Mouse (Mus musculus) A20 (cell line): ENCODE measurements around the gene Cdc37l1.

Experiments used
- DNase-seq: peaks from one replicate; pipeline ENCODE4 v3.0.0-alpha.2; 2011; ENCODE audit warnings: low read depth, low spot score

The Cdc37l1 gene

DNA sequence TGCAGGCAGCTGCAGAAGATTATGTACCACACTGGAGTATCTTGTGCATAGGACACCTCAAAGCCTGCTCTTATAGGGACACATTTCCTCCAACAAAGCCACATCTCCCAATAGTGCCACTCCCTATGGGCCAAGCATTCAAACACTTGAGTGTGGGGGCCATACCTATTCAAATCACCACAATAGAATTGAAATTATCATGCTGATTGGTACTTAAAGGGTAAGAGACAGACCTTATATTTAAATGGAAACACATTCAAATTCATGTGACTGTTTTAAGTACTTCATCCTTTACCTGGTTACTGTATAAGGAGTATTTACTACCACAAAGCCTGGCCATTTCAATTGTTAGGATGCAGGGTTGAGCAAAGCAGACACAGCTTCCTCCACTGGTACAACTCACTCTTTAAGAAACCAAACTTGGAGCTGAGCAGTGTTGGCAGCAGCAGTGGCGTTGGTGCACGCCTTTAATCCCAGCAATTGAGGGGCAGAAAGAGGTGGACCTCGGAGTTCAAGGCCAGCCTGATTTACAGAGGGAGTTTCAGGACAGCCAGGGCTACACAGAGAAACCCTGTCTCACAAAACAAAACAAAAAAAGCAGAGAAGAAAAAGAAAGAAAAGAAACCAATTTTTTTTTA is 18.0 kb downstream of the Cdc37l1 start:
- DNase-seq: no peak

DNA sequence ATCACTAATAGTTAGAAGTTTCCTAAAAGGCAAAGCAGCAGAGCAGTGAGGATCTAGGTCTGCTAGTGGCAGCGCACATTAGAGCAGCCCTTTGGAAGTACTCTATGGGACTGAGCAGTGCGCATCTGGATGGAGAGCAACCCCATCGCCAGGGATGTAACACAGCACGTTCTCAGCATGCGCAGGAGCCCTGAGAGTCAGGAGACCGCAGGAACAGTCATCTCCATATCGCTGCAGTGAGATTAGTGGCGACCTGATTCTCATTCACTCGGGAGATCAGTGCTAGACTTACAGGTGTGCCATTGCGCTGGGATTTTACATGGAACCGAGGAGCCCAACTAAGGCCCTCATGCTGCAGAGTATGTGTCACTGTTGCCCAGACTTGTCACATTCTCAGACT is 18.9 kb downstream of the Cdc37l1 start:
- no peak for DNase-seq

DNA sequence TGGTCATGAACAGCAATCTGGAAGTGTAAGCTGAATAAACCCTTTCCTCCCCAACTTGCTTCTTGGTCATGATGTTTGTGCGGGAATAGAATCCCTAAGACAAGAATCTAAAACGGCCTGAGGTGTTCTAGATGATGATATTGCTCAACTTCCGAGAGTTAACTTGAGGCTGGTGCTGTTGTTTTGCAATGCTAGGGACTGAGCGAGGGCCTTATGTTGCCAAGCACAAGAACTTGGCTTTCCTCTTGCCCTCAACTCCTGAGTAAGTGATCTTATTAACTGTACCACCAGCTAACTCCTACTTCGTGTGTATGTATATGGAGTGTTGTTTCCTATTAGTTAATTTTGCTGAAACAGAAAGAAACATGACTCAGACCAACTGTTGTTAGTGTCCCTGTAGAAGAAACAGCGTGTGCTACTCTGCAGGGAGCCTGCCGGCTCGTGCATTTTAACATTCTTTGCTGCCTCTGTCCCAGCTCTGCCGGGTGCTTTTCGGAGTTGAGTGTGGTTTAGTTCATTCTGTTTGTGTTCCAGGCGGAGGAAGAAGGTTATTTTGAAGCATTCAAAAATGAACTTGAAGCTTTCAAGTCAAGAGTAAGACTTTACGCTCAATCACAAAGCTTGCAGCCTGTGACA is 21.3 kb downstream of the Cdc37l1 start:
- DNase-seq: no peak

DNA sequence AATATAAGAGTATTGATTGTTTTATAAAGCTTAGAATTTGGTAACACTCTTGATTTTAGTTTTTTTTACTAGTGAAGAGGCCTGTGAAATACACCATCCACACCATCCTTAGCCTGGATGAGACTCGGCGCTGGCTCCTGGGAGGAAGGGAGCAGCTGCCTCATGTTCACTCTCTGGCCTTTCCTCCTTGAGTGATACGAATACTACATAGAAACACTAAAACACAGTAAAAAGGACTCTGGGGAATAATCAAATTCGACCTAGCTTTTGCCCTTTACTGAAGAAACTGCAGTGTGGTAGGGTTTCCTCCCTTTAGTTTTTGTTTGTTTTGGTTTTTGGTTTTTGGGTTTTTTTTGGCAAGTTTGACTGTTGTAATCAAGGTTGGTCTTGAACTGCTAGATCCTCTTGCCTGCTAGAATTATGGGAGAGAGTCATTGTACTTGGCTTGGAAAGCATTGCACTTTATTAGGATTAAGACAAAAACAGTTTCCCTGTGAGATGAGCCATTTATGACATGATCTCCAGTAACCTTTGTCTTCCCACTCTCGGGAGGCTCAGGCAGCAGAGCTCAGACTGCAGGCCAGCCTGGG is 24.4 kb downstream of the Cdc37l1 start:
- DNase-seq: no peak

DNA sequence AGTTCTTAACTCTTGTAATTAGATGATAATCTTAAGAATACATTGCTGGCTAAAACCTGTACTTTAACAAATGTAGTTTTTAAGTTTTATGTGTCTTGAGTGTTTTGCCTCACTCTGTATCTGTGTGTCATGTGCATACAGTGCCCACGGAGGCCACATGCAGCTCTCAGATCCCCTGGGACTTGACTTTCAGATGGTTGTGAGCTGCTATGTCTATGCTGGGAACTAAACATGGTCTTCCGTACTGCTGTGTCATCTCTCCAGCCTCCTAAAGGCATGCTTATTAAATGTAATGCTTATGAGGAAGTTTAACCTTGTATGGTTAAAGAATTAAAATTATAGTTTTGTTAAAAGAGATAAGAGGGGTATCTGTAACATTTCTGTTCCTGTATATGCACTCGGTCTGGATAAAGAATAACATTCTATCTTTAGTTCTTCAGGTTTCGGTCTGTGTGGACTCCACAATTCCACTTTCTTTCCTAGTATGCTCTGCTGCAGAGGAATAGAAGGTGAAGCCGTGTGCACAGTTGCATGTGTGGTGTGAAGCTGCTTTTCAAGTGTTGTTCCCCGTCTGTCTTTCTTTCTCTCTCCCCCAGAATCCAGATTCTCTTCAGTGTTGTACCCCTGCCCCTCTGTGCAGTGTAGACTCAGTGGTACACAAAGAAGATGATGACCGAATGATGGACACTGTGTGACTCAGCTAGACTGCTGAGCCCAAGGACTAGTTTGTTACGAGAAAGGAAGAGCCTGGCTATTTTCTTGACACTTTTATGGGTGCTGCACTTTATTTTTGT is 25.5 kb downstream of the Cdc37l1 start:
- DNase-seq: no peak

DNA sequence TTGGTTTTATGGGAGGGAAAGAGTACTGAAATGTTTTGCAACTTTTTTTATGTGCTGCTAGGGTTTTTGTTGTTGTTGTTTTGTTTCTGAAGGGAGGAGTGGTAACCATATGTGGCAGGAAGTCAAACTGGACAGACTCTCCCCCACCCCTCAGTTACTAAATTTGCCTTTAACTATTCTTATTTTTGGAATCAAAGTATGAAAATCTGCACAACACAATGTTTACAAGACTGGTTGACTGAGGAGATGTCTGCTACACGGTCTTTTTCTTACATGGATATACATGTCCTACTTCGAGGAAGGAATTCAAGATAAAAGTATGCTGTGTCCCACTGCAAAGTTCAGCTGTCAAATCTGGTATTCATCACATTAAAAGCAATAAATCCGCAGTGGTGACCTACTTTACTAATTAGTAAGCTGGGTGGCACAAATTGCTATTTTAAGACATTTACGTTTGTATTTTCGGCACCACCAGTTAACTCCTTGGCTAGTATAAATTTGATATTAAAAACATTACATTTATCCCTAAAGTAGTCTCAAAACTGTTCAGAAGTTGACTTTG is 26.1 kb downstream of the Cdc37l1 start:
- DNase-seq: no peak

DNA sequence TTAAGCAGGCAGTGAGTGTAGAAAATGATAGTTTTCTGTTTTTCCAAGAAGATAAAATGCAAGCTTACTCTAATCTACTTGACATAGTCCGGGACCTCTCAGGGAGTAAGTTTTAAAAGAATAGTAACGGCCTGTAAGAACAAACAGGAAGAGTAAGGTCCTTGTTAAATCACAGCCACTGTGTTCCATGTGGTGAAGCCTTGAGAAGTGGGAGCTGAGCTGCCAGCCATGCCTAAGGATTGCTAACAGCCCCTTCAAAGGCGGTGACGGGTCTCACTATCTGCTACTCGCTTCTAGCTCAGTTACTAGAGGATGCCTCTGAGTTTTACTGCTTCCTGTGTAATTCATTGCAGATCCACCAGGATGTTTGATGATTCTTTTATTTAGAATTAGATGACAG is 26.6 kb downstream of the Cdc37l1 start:
- DNase-seq: no peak

DNA sequence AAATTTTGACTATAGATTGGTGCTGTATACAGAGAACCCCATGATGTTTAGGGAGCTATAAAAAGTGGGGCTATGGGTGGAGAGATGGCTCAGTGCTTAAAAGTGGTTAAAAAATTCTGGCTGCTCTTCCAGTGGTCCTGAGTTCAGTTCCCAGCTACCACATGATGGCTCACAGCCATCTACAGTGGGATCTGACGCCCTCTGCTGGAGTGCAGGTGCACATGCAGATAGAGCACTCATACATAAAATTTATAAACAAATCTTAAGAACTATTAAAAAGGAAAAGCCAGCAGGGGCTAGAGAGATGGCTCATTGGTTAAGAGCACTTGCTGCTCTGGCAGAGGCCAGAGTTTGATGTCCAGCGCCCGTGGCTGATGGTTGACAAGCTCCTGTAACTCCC is 29.5 kb downstream of the Cdc37l1 start:
- DNase-seq: peak; percentile 15

DNA sequence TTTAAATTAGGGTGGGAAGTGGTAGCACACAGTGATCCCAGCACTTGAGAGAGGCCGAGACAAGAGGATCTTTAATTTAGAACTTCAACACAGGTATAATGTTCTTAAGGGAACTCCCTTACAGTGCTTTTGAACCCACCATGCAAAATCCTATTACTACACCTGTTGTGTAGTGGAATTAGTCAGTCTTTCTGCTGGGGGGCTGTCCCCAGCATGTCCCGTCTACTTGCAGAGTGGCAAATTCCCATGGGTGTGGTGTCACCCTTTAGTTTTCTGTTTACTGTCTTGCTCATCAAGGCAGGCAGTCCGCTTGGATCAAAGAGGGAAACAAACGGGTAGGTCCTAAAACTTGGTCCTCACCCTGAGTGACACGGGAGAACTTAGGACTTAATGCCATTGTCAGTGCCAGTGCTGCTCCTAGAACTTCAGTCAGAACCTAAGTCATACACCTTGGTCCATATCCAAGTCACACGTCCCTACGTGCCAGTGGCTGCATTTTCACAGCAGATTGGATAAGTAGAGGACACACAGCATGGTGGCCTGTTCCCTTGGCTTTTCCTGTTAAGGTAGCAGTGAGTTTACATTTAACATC is 31.7 kb downstream of the Cdc37l1 start:
- DNase-seq: no peak

DNA sequence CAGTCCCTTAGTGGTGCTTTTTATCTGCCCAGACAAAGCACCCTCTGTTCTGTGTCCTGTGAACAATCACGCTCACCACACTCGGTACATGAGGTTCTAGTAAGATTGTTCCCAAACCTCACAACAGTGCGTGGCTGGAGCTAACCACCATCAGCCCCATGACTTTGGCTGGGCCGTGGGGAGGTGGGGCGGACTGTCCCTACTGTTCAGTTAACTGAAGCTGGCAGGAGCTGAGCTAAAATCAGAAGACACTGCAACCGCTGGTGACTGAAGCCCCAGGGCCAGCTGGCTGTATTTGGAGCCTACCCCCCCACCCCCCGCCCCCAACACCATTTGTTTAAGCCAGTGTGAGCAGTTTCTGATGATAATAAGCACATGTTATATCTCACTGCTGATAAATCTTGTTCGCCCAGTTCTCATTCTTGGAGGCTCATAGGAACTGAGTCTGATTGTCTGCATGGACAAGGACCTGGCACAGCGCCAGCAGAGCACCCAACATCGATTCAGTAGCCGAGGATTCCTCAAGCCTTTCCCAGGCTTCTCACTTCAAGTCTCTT is 34.3 kb downstream of the Cdc37l1 start:
- DNase-seq: no peak

DNA sequence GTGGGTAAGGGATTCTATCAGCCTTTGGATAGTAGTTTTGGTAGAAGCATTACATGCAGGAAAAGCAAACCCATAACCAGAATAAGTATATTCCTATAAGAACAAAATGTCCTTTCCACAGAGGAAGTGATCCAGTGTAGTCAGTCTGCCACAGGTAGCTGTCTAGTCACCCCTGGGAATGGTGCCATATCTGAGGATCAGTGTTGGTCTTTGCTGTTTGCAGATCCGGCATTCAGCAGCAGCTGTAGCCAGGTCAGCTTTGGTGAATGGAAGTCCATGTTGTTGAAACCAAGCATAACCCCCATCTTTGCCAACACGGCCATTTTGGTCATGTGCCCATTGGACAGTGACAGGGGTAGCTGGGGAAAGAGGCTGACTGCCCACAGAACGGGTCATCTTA is 41.6 kb downstream of the Cdc37l1 start:
- no peak for DNase-seq

DNA sequence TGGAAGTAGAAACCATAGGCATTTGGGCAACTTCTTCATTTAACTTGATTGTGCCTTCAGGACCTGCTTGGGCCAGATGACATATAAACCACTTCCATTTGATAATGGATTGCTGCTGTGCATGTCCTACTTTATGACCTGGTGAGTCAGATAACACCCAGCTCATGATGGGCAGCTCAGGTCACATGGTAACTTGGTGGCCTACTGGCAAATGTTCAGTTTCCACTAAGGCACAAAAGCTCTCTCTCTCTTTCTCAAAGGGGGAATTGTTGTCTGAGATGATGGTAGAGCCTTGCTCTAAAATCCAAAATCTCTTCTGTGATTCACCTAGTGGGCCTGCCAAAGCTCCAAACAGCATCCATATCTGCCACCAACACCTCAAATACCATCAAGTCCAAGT is 42.5 kb downstream of the Cdc37l1 start:
- DNase-seq: no peak

DNA sequence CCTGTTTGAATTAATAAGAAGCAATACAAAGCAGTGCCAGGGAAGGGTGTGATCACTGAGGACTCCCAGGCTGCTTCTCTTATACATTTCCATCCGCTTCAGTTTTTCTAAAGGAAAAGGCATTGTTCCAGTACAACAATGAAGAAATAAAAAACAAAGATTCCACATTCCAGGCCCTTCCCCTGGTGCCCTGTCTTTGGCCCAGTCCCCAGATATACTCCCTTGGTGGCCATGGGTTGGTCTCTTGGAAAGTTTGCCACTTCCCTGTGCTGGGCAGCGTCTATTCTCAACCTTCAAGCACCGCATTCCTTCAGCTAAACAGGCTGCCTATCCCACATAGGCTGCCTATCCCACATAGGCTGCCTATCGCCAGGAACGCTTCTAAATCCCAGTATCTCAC is 46.9 kb downstream of the Cdc37l1 start:
- DNase-seq: no peak

DNA sequence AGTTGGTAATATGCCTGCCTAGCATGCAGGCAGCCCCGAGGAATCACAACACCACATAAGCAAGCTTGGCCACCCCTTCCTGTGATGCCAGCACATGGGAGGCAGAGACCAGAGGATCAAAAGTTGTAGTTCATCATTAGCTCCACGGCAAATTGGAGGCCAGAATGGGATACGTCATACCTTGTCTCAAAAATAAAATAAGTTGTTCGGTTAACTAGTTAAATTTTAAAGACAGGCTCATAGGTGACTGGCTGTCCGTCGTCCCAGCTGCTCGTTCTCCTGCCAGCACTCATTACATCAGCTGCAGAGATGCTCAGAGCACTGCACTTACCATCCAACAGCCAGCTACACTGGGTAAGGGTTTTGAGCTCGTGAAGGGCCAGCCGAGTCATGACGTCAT is 47.4 kb downstream of the Cdc37l1 start:
- DNase-seq: no peak

DNA sequence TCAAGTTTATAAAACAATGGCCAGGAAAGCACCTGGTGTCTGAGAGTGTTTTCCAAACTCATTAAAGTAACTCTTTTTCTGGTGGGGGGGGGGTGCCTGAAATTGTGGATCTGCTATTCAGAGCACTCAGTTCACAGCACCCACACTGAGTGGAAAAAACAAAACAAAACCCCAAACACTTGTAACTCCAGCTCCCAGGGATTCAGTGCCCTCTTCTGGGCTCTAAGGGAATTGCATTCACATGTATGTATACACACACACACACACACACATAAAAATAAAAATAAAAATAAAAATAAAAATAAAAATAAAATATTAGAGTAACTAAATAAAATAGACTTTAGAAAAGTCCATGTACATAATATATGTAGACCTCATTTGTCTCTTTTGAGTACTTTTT is 49.2 kb downstream of the Cdc37l1 start:
- DNase-seq: no peak

DNA sequence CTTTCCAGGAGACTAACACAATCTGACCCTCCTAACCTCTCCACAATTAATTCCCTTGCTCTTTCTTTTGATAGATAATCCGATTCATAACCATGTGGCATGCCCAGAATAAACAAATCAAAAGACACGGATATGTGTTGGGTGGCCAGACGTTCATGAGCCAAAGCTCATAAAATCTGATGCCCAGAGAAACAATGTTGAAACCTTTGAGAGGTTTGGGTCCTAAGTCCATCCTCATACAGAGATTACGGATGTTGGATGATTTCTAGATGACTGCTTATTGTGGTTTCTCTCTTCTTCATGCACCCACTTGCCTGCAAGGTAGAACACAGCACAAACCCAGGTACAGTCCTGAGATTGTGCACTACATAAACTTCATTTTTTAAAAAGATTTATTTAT is 50.1 kb downstream of the Cdc37l1 start:
- no peak for DNase-seq

DNA sequence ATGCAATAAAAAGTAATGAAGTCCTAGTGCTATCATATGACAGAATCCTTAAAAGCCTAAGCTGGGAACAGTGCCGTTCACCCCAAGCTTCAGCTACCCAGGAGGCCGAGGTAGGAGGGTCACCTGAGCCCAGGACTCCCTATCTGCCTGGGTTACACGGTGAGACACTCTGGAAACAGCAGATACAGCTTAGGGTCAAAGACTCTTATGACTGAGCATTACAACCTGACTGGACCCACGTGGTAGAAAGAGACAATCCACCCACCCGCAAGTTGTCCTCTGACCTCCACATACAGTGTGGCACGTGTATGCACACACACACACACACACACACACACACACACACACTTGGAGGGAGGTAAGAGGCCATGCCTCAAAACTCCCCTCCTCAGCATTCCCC is 52.0 kb downstream of the Cdc37l1 start:
- DNase-seq: no peak

DNA sequence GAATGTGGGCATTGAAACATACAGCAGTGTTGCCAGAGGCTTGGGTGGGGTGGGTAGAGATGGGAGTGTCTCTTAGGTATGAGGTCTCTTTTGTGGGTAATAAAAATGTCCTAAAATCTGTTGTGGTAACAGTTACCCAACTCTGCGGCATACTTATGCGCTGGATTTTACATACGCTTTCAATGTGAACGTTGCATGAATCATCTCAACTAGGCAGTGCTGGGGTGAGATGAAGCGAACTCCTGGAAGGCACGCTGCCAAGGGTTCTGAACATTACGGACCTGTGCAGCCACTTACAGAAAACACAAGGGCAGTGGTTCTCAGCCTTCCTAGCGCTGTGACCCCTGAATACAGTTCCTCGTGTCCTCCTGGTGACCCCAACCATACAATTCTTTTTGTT is 52.5 kb downstream of the Cdc37l1 start:
- DNase-seq: no peak

DNA sequence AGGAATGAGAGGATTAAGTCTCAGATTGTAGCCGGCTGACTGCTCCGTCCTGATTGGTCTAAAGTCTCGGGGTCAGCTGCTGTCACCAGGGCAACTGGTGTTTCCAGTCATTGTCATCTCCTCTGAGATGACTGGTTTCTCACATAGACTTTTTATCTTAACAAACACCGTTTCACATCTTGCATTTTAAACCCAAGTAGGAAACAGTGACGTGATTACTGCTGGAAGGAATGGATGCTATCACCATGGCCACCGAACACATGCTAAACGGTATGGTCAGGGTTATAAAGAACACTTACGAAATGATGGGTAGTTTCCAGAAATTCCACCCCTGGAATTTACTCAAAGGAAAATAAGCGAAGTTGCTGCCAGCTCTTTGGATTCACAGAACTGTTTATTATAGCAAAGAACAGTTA is 54.2 kb downstream of the Cdc37l1 start:
- no peak for DNase-seq

DNA sequence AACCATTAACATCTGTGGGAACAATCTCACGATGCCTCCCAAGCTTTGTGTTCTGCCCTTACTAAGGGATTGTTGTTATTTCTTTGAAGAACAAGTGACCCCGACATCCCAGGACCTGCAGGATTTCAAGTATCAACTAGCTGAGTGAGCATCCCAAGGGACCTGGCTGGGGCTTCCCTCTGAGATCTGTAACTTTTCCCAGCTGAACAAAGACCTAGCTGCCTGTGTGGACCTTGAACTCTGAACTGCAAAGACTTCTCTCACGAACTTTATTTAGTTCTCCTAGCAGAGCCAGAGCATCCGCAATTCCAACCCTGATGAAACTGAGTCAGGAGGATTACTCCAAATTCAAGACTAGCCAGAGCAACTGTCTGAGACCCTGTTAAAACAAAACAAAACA is 55.2 kb downstream of the Cdc37l1 start:
- DNase-seq: no peak

DNA sequence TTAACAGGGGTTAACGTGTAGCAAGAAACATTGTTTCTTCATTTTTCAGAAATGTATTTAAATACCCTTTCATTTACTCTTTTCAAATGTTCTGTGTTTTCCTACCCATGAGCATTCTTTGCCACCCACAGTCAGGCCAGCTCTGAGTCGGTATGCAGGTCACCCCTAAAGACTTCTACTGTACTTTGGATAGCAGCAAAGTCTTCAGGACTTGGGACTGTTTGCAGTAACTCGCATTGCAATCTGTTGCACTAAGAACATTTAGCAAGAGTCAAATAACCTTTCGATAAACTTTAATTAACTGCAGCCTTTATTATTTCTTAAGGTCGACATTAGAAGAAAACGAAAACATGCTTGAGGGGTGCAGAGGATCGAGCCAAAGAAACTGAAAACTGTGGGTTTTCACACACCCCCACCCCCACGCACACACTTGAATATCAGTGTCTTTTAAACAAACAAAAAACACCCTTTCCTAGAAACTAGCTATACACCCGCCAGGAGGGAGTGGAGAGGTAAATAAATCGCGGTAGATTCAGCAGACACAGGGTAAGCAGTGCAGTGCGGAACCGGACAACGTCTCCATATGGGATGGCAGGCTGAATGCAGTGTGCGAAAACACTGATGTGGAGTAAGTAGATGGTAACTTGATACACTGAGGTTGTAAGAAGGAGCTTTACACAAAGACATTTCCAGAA is 56.0 kb downstream of the Cdc37l1 start:
- peak; percentile 24 for DNase-seq
